Mouse (Mus musculus) ZHBTc4 (cell line): ENCODE results near the gene Cox19.

Source experiments
- DNase-seq: peaks from one replicate; pipeline ENCODE4 v3.0.0-alpha.2; 2011; ENCODE audit warnings: low read depth, low spot score

Gene Cox19

DNA sequence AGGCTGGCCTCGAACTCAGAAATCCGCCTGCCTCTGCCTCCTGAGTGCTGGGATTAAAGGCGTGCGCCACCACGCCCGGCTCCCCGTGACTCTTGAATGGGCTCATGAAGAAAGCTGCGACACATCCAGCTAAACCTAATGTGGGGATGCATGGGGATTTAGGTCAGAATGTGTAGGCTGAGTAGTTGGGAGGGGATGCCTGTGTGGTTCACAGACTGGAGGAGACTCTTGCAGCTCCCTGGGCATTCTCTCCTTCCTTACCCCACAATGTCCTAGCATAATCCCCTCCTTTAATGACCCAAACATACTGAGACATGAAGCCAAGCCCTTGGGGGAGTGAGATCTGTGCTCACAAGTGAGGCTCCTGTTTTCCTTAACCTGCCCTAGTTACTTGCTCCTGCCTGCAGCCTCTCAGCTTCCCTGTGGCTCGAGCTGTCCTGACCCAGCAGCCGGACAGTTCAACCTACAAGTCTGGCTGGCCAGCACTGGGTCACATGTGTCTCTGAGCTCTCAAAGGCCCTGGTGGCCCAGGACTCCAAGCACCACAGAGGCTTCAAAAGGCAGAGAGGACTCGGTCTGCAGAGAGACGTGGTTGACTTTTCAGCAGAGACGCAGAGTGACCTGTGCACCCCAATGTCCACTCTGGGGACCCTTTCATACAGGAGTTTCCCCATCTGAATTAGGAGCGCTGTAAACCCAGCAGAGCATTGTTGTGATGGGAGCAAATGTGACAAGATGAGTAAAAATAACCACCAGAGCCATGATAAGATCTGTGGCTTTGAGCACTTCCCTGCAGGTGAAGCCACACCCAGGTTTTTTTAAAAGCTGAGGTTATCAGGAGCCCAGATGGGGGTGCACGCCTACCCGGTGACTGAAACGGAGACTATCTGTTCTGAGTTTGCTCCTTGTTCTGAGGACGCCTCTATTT, 30.6 kb upstream of the Cox19 start:
- no peak for DNase-seq

- peak; percentile 93 for DNase-seq
Observed at GRCm38 (mm10) chr5:139380385-139381248, 29.4 kb upstream of the Cox19 start.

DNA sequence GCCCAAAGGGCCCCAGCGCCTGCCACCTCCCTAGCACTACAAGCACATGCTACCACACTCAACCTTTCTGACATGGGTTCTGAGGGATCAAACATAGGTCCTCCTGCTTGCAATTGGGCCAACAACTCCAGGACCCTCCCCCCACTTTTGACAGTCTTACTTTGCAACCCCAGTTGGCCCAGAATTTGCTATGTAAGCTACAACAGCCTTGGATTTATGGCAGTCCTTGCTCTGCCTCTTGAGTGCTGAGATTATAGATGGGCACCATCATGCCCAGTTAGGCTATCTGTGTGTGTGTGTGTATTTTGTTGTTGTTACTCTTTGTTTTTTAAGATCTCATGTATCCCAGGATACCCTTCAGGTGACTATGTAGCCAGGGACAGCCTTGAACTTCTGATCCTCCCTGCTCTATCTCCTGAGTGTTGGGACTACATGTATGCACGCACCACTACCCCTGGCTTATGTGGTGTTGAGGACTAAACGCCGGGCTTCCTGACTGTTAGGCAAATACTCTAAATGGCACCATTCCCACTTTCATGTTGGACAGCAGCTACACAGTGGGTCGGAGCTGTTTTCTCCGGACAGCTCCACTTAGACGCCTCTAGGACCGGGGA, 28.7 kb upstream of the Cox19 start:
- DNase-seq: no peak

- peak; percentile 35 for DNase-seq
Observed at GRCm38 (mm10) chr5:139378986-139379629, 27.9 kb upstream of the Cox19 start.

- no peak for DNase-seq
Observed at GRCm38 (mm10) chr5:139378271-139378556, 27.0 kb upstream of the Cox19 start.

GRCm38 (mm10) chr5:139377468-139378270, 26.5 kb upstream of the Cox19 start, which contains the start of gene Gpr146:
Gene Gpr146 (plus strand): TSS chr5:139377697.
- DNase-seq: no peak

GRCm38 (mm10) chr5:139374841-139375240, 23.6 kb upstream of the Cox19 start:
- DNase-seq: peak; percentile 42

DNA sequence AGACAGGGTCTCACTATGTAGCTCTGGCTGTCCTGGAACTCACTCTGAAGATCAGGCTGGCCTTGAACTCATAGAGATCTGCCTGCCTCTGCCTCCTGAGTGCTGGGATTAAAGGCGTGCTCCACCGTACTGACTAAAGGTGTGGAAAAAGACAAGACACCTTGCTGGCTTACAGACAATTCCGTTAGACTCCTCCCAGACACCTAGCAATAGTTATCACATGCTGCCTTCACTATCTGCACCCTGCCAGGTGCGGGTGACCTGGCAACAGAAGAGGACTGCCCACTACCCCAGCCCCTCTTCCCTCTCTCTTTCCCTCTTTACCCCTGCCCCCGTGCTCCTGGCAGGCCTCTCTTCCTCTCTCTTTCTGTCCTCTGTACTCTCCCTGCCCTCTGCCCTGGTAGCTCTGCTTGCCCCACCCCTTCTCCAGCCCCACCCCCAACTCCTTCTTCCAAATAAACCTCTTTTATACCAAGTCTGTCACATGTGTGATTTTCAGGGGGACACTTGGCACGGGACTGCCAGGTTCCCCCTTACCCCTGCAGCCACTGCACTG, 22.7 kb upstream of the Cox19 start:
- no peak for DNase-seq

DNA sequence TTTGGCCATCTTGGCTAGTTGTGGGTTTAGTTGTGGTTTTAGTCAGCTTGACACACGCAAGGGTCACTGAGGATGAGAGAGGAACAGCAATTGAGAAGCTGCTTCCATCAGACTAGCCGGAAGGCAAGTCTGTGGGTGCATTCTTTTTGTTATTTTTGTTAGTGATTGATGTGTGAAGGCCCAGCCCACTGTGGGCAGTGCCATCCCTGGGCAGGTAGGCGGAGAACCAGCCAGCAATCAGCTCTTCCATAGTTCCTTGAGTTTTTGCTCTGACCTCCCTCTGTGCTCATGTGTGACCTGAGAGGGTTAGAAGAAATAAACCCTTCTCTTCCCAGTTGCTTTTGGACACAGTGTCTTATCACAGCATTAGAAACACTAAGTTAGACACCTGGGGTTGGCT, 21.9 kb upstream of the Cox19 start:
- no peak for DNase-seq

DNA sequence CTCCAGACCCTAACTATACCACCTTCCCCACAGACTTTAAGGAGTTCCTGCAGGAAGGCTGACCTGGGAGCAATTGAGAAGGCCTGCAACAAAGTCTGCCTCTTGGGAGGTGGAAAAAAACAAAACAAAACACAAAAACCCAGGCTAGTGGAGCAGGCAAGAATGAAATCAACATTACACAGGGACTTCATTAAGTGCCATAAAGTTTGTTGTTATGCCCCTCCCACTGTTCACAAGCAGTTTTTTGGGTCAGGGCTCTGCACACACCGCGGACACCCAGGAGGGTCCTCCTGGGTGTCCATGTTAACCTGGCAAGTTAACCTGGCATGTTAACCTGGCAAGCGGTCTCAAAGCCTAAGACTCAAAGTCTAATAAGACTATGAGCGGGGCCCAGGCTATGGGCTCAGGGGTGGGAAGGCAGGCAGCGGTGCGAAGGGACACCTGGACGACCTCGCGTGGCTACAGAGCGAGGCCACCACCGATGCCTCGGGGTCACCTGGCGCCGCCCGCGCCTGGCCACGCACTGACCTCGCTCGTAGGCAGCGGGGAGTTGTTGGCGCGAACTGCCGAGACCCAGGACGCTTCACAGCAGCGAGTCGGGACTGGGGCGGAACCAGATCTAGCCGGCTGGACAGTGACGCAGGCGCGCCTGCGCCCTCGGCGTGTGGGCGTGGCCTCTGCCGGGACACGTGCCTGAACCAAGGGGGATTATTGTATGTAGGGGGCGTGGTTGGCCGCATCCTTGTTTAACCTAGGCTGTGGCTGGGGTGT, 20.6 kb upstream of the Cox19 start:
- peak; percentile 98 for DNase-seq

DNA sequence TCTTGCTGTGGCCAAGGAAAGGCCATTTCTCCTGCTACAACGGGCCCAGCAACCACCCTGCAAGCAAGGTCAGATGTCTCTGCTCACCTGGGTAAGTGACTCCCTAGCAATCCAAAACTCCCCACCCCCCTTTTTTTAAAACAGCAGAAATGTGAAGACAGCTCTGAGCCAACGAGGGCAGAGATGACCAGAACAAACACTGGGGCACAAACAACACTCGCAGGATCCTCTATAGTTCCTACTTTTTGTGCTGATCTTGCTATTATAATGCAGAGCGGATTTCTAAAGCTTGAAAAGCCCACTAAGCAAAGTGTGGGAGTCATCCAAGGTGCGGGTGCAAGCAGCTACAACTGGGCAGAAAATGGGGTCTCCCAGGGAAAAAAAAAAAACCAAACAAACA, 19.9 kb upstream of the Cox19 start:
- DNase-seq: no peak

DNA sequence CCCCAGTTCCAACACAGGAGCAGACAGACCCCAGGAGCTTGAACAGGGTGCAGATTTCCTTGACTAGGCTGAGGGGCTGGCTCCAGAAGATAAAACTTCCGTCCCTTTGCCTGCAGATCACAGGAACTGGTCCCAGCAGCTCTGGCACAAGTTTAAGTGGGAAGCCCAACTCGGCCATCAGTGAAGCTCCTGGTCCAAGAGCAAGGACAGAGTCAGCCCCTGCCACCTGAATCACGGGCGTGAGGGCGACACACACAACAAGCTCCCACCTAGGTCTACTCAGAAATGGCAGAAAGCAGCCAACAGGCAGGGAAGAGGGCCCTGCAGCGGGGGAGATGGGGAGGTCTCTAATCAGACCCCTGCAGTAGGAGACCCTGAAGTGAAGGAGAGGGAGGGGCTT, 19.1 kb upstream of the Cox19 start:
- DNase-seq: no peak

- DNase-seq: no peak
Observed at GRCm38 (mm10) chr5:139368638-139369320, 17.6 kb upstream of the Cox19 start.

- no peak for DNase-seq
Observed at GRCm38 (mm10) chr5:139367884-139368458, 16.8 kb upstream of the Cox19 start.

DNA sequence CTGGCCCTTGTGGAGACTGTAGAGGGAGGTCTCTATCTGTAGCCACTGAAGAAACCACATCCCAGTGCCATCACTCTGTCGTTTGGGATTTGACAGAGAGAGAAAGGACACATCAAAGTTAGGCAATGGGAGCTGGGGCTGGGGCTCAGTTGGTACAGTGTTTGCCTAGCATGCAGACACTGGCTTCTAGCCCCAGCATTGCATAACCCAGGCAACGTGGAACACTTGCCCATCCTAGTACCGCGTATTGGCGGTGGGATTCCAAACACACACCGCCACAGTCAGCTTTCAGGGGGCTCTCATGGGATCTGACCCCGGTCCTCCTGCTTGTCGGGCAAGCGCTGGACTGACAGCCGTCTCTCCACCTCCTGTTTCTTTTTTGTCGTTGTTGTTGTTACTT, 15.3 kb upstream of the Cox19 start:
- no peak for DNase-seq

DNA sequence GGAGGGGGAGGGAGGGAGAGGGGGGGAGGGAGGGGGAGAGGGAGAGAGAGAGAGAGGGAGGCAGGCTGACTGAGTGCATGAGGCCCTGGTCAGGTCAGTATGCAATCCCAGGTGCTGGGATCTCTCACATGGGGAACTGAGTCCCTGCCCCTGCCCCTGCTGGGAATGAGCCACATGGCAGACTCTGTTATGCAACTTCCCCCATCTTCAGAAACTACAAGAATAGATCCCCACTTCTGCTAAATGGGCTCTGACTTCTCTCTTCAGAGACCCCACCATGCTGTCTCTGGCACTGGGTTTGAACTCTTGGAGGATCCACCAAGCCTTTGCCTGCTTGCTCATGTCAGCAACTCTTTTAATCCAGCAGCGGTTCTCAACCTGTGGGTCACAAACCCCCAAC, 14.6 kb upstream of the Cox19 start:
- DNase-seq: no peak

DNA sequence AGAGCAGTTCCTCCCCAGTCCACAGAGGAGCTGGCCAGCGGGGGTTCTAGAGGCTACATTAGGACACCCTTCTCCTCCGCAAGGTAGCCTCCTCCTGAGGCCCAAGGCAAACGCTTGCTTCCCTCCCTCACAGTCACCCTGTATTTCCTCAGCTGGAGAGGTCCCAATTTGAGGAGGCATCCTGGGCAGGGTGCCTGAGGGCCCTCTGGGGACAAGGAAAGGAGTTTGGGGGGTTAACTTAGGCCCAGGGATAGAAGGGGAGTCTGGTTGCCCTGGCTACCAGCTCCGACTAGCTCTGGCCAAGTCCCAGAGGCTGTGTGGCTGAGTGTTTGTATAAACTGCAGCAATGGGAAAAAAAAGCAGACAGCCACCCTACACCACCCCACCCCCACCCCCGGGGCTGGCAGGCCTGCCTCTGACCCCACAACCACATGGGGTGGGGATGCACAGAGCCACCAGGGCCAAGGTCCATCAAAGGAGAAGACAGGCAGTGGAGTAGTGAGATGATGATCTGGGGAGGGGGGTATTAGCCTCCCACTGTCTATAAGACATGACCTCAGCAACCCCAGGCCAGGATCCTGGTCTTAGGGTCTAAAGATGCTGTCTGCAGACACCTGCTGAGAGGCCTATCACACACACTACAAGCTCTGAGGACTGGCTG, 13.8 kb upstream of the Cox19 start:
- no peak for DNase-seq

- peak; percentile 86 for DNase-seq
Observed at GRCm38 (mm10) chr5:139364260-139364910, 13.2 kb upstream of the Cox19 start.
